In the genomic region with DNA sequence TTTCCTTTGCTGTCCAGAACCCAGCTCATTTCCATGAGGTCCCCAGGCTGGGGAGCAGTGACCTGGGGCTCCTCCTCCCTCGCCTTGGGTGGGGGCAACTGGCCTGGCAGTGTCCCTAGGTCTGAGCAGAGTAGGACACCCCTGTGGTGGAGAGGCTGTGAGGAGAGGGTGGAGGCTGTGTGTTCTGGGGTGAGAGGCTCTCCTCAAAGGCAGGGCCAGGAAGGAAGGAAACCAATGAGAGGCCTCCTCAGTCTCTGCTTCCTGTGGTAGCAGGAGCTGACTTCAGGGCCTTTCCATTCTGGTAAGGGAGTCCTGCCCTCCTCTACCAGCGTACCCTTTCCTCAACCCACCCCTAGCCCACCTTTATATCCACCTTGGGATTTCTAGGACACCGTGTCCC, we compare ENCODE assay signal across 9 mouse cellular contexts. TPM values are rescaled to one million over a fixed set of nuclear protein-coding genes. Genes with fewer than 3 reads are reported as not detected.
A peak's percentile ranks its signal among the peaks of the same experiment; 100 is the strongest.
DNase-seq lines count a peak whose midpoint lies in the region; ATAC-seq and TF ChIP-seq lines count a peak whose summit lies in the region.
"Had no signal": no experiment of that assay in that cellular context is flagged by ENCODE, and none has a peak within 500 bp of the region (broad histone marks: within the 10 kb centered on the region; RNA-seq: fewer than 3 reads in every experiment).

No protein-coding gene starts in this region.

- H3K9me3 ChIP-seq in midbrain, embryonic 11.5 days (ENCODE audit: control insufficient read depth, low read length), result no peaks in the 10 kb centered on the region
- H3K9me3 ChIP-seq in midbrain, embryonic 13.5 days, result no peaks in the 10 kb centered on the region
- H3K9me3 ChIP-seq in heart, postnatal 0 days (replicated peaks; ENCODE audit: control insufficient read depth, low read length), result no peaks in the 10 kb centered on the region
- no peaks in the 10 kb centered on the region for H3K9me3 ChIP-seq in liver, embryonic 11.5 days (ENCODE audit: control insufficient read depth, low read length)
- H3K9me3 ChIP-seq in stomach, embryonic 14.5 days (ENCODE audit: control insufficient read depth, low read depth, low read length), result no peaks in the 10 kb centered on the region

- no peaks in the 10 kb centered on the region for H3K36me3 ChIP-seq in midbrain, embryonic 11.5 days (ENCODE audit: control insufficient read depth, insufficient read depth, low read length)
- no peaks in the 10 kb centered on the region for H3K36me3 ChIP-seq in midbrain, embryonic 13.5 days
- no peaks in the 10 kb centered on the region for H3K36me3 ChIP-seq in heart, postnatal 0 days (replicated peaks; ENCODE audit: control insufficient read depth, insufficient read depth, low read length)
- no peaks in the 10 kb centered on the region for H3K36me3 ChIP-seq in liver, embryonic 11.5 days (ENCODE audit: control insufficient read depth, insufficient read depth, low read length)
- no peaks in the 10 kb centered on the region for H3K36me3 ChIP-seq in stomach, embryonic 14.5 days (ENCODE audit: control insufficient read depth, insufficient read depth, low read length)

- H3K4me2 ChIP-seq in midbrain, embryonic 11.5 days, result no peak overlapping the region
- H3K4me2 ChIP-seq in midbrain, embryonic 13.5 days (replicated peaks), result no peak overlapping the region
- peak overlapping the region; percentile 19; the same call in 1 of the 2 replicates for H3K4me2 ChIP-seq in heart, postnatal 0 days (ENCODE audit: low read depth, low read length)
- H3K4me2 ChIP-seq in liver, embryonic 11.5 days, result 0 out of 2 replicates have a peak overlapping the region, but pooled peaks have one; percentile 2
- H3K4me2 ChIP-seq in stomach, embryonic 14.5 days (replicated peaks; ENCODE audit: low read depth, low read length), result no peak overlapping the region

- H3K27ac ChIP-seq in midbrain, embryonic 11.5 days (ENCODE audit: low read depth, low read length), result no peak overlapping the region
- H3K27ac ChIP-seq in midbrain, embryonic 13.5 days, result no peak overlapping the region
- peak overlapping the region; percentile 89 for H3K27ac ChIP-seq in heart, postnatal 0 days (ENCODE audit: low read depth)
- H3K27ac ChIP-seq in liver, embryonic 11.5 days (ENCODE audit: low read depth, low read length), result no peak overlapping the region
- H3K27ac ChIP-seq in stomach, embryonic 14.5 days (ENCODE audit: low read length), result peak overlapping the region; percentile 16; the same call in 1 of the 2 replicates

- TF ChIP-seq CTCF in heart, postnatal 0 days (IDR thresholded peaks at IDR 0.05; ENCODE audit: low read depth), result no peak

- no peak overlapping the region for H3K4me3 ChIP-seq in midbrain, embryonic 11.5 days (ENCODE audit: low read depth, low read length)
- no peak overlapping the region for H3K4me3 ChIP-seq in midbrain, embryonic 13.5 days (replicated peaks)
- H3K4me3 ChIP-seq in heart, postnatal 0 days (ENCODE audit: low read depth, low read length), result no peak overlapping the region
- H3K4me3 ChIP-seq in liver, embryonic 11.5 days (ENCODE audit: low read depth, low read length), result no peak overlapping the region
- no peak overlapping the region for H3K4me3 ChIP-seq in stomach, embryonic 14.5 days (ENCODE audit: low read depth, low read length)

- no peaks in the 10 kb centered on the region for H3K4me1 ChIP-seq in midbrain, embryonic 11.5 days (ENCODE audit: control insufficient read depth, insufficient read depth, low read length)
- H3K4me1 ChIP-seq in midbrain, embryonic 13.5 days (replicated peaks), result no peaks in the 10 kb centered on the region
- H3K4me1 ChIP-seq in heart, postnatal 0 days (ENCODE audit: control insufficient read depth, insufficient read depth), result no peaks in the 10 kb centered on the region
- H3K4me1 ChIP-seq in liver, embryonic 11.5 days (replicated peaks; ENCODE audit: control insufficient read depth, insufficient read depth, low read length), result no peaks in the 10 kb centered on the region
- H3K4me1 ChIP-seq in stomach, embryonic 14.5 days (ENCODE audit: control insufficient read depth, insufficient read depth, low read length), result no peaks in the 10 kb centered on the region

- no peak for ATAC-seq in midbrain, embryonic 11.5 days (ENCODE audit: low FRiP score)
- ATAC-seq in midbrain, embryonic 13.5 days, result no peak
- peak; percentile 71 for ATAC-seq in heart, postnatal 0 days (ENCODE audit: insufficient read depth, low read depth)
- peak; percentile 28; the same call in 1 of the 2 replicates for ATAC-seq in liver, embryonic 11.5 days (replicated peaks; ENCODE audit: low FRiP score)
- no peak for ATAC-seq in stomach, embryonic 14.5 days (ENCODE audit: insufficient number of reproducible peaks, insufficient read depth, low FRiP score, low read depth)
- ATAC-seq in cerebellum, adult (ENCODE audit: insufficient number of reproducible peaks, low FRiP score, low TSS enrichment), result no peak

- no peak for TF ChIP-seq EP300 in heart, postnatal 0 days (IDR thresholded peaks at IDR 0.05; ENCODE audit: low read depth)

- WGBS in midbrain, embryonic 11.5 days, result 76% methylated on average over 3 of the region's 3 CpGs
- 68% methylated on average over 3 of the region's 3 CpGs for WGBS in midbrain, embryonic 13.5 days
- WGBS in heart, postnatal 0 days, result 77% methylated on average over 3 of the region's 3 CpGs
- 56% methylated on average over 3 of the region's 3 CpGs for WGBS in liver, embryonic 11.5 days
- WGBS in stomach, embryonic 14.5 days, result 75% methylated on average over 3 of the region's 3 CpGs

- peak; percentile 69 for DNase-seq in midbrain, embryonic 11.5 days (ENCODE audit: low spot score, missing footprints)
- no peak for DNase-seq in heart, postnatal 0 days (ENCODE audit: low spot score)
- DNase-seq in liver, embryonic 11.5 days (ENCODE audit: low spot score), result no peak
- no peak for DNase-seq in urinary bladder, postnatal 4 days (ENCODE audit: low spot score in 2 of 2)
- no peak for DNase-seq in layer of hippocampus, adult 9-11 months

- H3K9ac ChIP-seq in midbrain, embryonic 11.5 days (ENCODE audit: low read length), result no peak overlapping the region
- H3K9ac ChIP-seq in midbrain, embryonic 13.5 days (replicated peaks), result no peak overlapping the region
- no peak overlapping the region for H3K9ac ChIP-seq in heart, postnatal 0 days (replicated peaks; ENCODE audit: low read depth, low read length)
- H3K9ac ChIP-seq in liver, embryonic 11.5 days (ENCODE audit: low read depth, low read length), result no peak overlapping the region
- no peak overlapping the region for H3K9ac ChIP-seq in stomach, embryonic 14.5 days (replicated peaks; ENCODE audit: low read depth, low read length)

- no peaks in the 10 kb centered on the region for H3K27me3 ChIP-seq in midbrain, embryonic 11.5 days (ENCODE audit: control insufficient read depth, insufficient read depth, low read length)
- H3K27me3 ChIP-seq in midbrain, embryonic 13.5 days, result no peaks in the 10 kb centered on the region
- no peaks in the 10 kb centered on the region for H3K27me3 ChIP-seq in heart, postnatal 0 days (ENCODE audit: control insufficient read depth, insufficient read depth, low read length)
- H3K27me3 ChIP-seq in liver, embryonic 11.5 days (replicated peaks; ENCODE audit: control insufficient read depth, insufficient read depth, low read length), result no peaks in the 10 kb centered on the region
- no peaks in the 10 kb centered on the region for H3K27me3 ChIP-seq in stomach, embryonic 14.5 days (ENCODE audit: control insufficient read depth, insufficient read depth, low read length)
- H3K27me3 ChIP-seq: Patski had no signal

RNA-seq across cellular contexts. Expression of a gene that starts 20.9 kb away (rescaled TPM):
- polyA plus RNA-seq in midbrain, embryonic 11.5 days (2014; fragmentation: Nextera tagmentation; extraction: Ambion mirVana), result 1.3 and 1.7 TPM in 2 replicates
- polyA plus RNA-seq in midbrain, embryonic 13.5 days (2015; fragmentation: Nextera tagmentation; extraction: Ambion mirVana), result 1.8 and 3.1 TPM in 2 replicates
- total RNA-seq in heart, postnatal 0 days (2014; rRNA removed; ENCODE audit: low replicate concordance), result 0.34 and 2.4 TPM in 2 replicates
- 5.9 and 8.0 TPM in 2 replicates for polyA plus RNA-seq in heart, postnatal 0 days (2015; fragmentation: Nextera tagmentation; extraction: Ambion mirVana)
- polyA plus RNA-seq in liver, embryonic 11.5 days (2014; fragmentation: Nextera tagmentation; extraction: Ambion mirVana), result 0.21 TPM in 1 of 2 replicates, not detected in the other
- 0.28 and 0.41 TPM in 2 replicates for polyA plus RNA-seq in stomach, embryonic 14.5 days (2014; fragmentation: Nextera tagmentation; extraction: Ambion mirVana)

RNA-seq across cellular contexts. Expression of a gene that starts 49.7 kb away (rescaled TPM):
- polyA plus RNA-seq in midbrain, embryonic 11.5 days (2014; fragmentation: Nextera tagmentation; extraction: Ambion mirVana), result 2.4 and 2.6 TPM in 2 replicates
- polyA plus RNA-seq in midbrain, embryonic 13.5 days (2015; fragmentation: Nextera tagmentation; extraction: Ambion mirVana), result 1.8 and 2.1 TPM in 2 replicates
- 18.2 and 20.0 TPM in 2 replicates for total RNA-seq in heart, postnatal 0 days (2014; rRNA removed; ENCODE audit: low replicate concordance)
- polyA plus RNA-seq in heart, postnatal 0 days (2015; fragmentation: Nextera tagmentation; extraction: Ambion mirVana), result 2.6 and 3.6 TPM in 2 replicates
- 2.6 and 3.1 TPM in 2 replicates for polyA plus RNA-seq in liver, embryonic 11.5 days (2014; fragmentation: Nextera tagmentation; extraction: Ambion mirVana)
- 1.5 and 1.7 TPM in 2 replicates for polyA plus RNA-seq in stomach, embryonic 14.5 days (2014; fragmentation: Nextera tagmentation; extraction: Ambion mirVana)

Comparison
In these comparisons a context has a peak if more than half of its experiments do, and no peak if none do; other contexts are left out.
1. ATAC-seq: peak in heart, postnatal 0 days (single experiment) and liver, embryonic 11.5 days (single experiment); none in midbrain, embryonic 11.5 days (single experiment), midbrain, embryonic 13.5 days (single experiment), stomach, embryonic 14.5 days (single experiment) and cerebellum, adult (single experiment).
2. H3K27ac ChIP-seq: peak in heart, postnatal 0 days (single experiment) and stomach, embryonic 14.5 days (single experiment); none in midbrain, embryonic 11.5 days (single experiment), midbrain, embryonic 13.5 days (single experiment) and liver, embryonic 11.5 days (single experiment).
3. H3K4me2 ChIP-seq: peak in heart, postnatal 0 days (single experiment) and liver, embryonic 11.5 days (single experiment); none in midbrain, embryonic 11.5 days (single experiment), midbrain, embryonic 13.5 days (single experiment) and stomach, embryonic 14.5 days (single experiment).